Mouse (Mus musculus): ENCODE measurements around the gene L2hgdh. TPM values are rescaled to one million over a fixed set of nuclear protein-coding genes. Genes with fewer than 3 reads are reported as not detected.

Gene L2hgdh
- total and polyA plus RNA-seq, 3 experiments = 18.3 to 31.6 TPM; not detected in 1

DNA sequence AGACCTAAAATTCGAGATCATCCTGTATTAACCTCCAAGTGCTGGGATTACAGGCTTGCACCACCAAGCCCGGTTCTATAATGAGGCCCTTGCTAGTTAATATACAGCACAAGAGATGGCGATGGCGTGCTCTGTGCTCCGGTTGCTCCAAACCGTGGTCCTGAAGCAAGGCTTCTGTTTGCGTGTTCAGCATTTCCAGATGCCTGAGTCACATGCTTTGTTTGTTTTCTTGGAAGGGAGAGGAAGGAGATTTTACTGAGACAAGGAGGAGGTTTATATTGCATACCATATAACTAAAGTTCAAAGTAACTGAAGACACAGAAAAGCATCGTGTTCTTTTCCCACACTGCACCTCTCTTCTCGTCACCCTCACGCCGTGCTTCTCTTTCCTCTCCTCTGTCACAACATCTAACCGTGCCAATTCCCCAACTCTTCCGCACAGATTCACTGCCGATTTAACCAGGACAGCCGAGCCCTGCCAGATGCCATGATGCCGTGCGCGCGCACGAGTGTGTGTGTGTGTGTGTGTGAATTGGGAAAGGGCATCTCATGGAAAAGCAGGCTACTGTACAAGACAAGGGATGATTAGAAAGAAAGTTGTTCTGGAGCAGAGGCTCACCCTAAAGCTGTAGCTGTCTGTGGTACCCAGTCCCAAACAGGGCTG is 36.2 kb upstream of the L2hgdh start (continued):
- TF ChIP-seq GATA1 (IDR thresholded peaks at IDR 0.05; ENCODE audit: low read depth, low read length) = no peak
- no peak for TF ChIP-seq POLR2AphosphoS5 (IDR thresholded peaks at IDR 0.05; ENCODE audit: borderline replicate concordance, low read depth, low read length)

DNA sequence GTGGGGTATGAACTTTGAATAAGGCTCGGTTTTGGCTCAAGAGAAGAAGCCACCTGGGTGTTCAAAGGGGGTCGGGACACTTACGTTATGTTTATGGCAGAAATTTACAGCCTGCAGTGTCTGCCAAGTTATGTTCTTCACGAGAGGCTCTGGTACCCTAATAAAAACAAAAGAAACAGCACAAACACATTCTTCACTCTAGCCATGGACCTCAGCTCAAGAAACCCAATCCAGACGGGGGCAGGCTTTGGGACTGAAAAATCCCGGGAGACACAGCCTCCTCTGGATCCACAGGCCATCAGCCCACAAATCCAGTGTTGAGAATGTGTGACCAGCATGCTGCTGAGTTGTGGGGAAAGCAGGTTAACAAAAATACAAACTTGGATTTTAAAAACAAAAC is 35.3 kb upstream of the L2hgdh start:
- Histone ChIP-seq H3K9ac (ENCODE audit: control insufficient read depth, low read depth, low read length, poor library complexity, severe bottlenecking) (0 out of 2 replicates have a peak overlapping the region, but pooled peaks have one; percentile 3), H3K4me1 (ENCODE audit: control insufficient read depth in 1 of 2, insufficient read depth in 2 of 2, low read length in 2 of 2) (peaks cover 7 to 20% of the 10 kb centered on the region in 2 experiments)

DNA sequence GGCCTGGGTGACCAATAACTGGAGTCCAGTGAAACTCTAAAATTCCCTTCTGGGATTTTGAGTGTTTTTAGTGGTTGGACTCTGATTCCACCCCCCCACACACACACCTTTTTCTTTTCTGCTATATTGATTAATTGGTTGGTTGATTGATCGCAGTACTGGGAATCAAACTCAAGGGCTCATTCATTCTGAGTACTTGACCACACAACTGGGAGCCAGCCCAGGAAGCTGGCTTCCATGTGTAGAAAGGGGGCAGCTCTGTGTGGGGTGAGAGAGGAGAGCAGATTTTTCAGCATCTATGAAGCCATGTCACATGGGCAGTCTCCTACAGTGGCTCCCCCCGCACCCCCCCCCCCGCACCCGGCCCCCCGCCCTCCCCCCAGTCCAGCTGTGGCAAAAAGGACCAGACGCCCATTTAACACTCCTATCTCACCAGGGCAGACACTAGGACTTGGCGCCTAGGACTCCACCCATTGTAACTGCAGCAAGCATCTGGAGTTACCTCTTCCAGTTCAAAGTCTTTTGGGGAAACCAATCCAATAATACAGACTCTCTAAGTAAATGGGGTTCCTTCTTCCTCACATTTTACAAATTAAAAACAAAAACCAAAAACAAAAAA is 34.7 kb upstream of the L2hgdh start:
- Histone ChIP-seq H3K9me3 (replicated peaks; ENCODE audit: insufficient read depth, low read length) (no peaks in the 10 kb centered on the region), H3K27ac (ENCODE audit: control insufficient read depth, low read depth, low read length) (peak overlapping the region; percentile 86), H3K27me3 (ENCODE audit: control insufficient read depth in 1 of 2, insufficient read depth in 2 of 2, low read length in 2 of 2) (no peaks in the 10 kb centered on the region), H3K4me3 (ENCODE audit: control insufficient read depth in 1 of 2, insufficient read depth in 1 of 2, low read depth in 2 of 2, low read length in 2 of 2) (peak overlapping the region; percentile 70 to 86), H3K36me3 (ENCODE audit: control insufficient read depth in 1 of 2, insufficient read depth in 2 of 2, low read length in 2 of 2) (peaks cover 0 to 17% of the 10 kb centered on the region in 2 experiments; a peak in 2 of 4 replicates), H3K9ac (ENCODE audit: control insufficient read depth, low read depth, low read length, poor library complexity, severe bottlenecking) (peak overlapping the region; percentile 70), H3K4me1 (ENCODE audit: control insufficient read depth in 1 of 2, insufficient read depth in 2 of 2, low read length in 2 of 2) (peaks cover 7 to 20% of the 10 kb centered on the region in 2 experiments), H3K79me2 (ENCODE audit: control insufficient read depth, insufficient read depth, low read length, poor library complexity) (no peaks in the 10 kb centered on the region; the same call in 1 of the 2 replicates)
- peak; percentile 82 for DNase-seq (ENCODE audit: low read depth, low spot score)
- TF ChIP-seq ZC3H11A (IDR thresholded peaks at IDR 0.05; ENCODE audit: low read depth, low read length) (no peak), UBTF (IDR thresholded peaks at IDR 0.05; ENCODE audit: borderline replicate concordance, insufficient read depth, low read depth, low read length) (no peak), ELF1 (IDR thresholded peaks at IDR 0.05; ENCODE audit: low read depth, low read length) (no peak), BHLHE40 (IDR thresholded peaks at IDR 0.05; ENCODE audit: borderline replicate concordance, low read depth, low read length) (no peak), KAT2A (conservative IDR thresholded peaks at IDR 0.05; ENCODE audit: low read depth, low read length) (no peak), ZKSCAN1 (IDR thresholded peaks at IDR 0.05; ENCODE audit: low read depth, low read length) (no peak), TCF12 (IDR thresholded peaks at IDR 0.05; ENCODE audit: low read depth, low read length) (peak; percentile 91), MYC (IDR thresholded peaks at IDR 0.05; ENCODE audit: low read depth, low read length) (0 out of 2 replicates have a peak, but pooled peaks have one; percentile 6), SIN3A (IDR thresholded peaks at IDR 0.05; ENCODE audit: low read length) (peak; percentile 61; the same call in 1 of the 2 replicates), MXI1 (IDR thresholded peaks at IDR 0.05; ENCODE audit: low read depth, low read length) (no peak; the same call in 1 of the 2 replicates), USF2 (IDR thresholded peaks at IDR 0.05; ENCODE audit: borderline replicate concordance in 1 of 2, insufficient read depth in 1 of 2, low read depth in 1 of 2, low read length in 2 of 2) (no peak), SMC3 (IDR thresholded peaks at IDR 0.05; ENCODE audit: low read depth, low read length) (no peak), E2F4 (IDR thresholded peaks at IDR 0.05; ENCODE audit: borderline replicate concordance, low read depth, low read length) (no peak), TAL1 (IDR thresholded peaks at IDR 0.05; ENCODE audit: low read length) (peak; percentile 82), MAX (IDR thresholded peaks at IDR 0.05; ENCODE audit: low read length) (no peak), MEF2A (IDR thresholded peaks at IDR 0.05; ENCODE audit: extremely low read depth, insufficient replicate concordance, low read depth, low read length, poor library complexity, severe bottlenecking) (no peak), RAD21 (IDR thresholded peaks at IDR 0.05; ENCODE audit: low read depth, low read length) (no peak), TBP (IDR thresholded peaks at IDR 0.05; ENCODE audit: low read depth, low read length) (no peak), MAFK (IDR thresholded peaks at IDR 0.05; ENCODE audit: borderline replicate concordance, low read depth, low read length) (no peak), CTCF (IDR thresholded peaks at IDR 0.05 in 2 of 3, conservative IDR thresholded peaks at IDR 0.05 in 1 of 3; ENCODE audit: control insufficient read depth in 1 of 3, insufficient read depth in 1 of 3, low read depth in 2 of 3, low read length in 3 of 3, poor library complexity in 1 of 3, severe bottlenecking in 1 of 3) (no peak), CHD1 (IDR thresholded peaks at IDR 0.05; ENCODE audit: low read depth, low read length) (no peak), USF1 (IDR thresholded peaks at IDR 0.05; ENCODE audit: low read depth, low read length) (peak; percentile 41; the same call in 1 of the 2 replicates), ZNF384 (IDR thresholded peaks at IDR 0.05; ENCODE audit: low read depth, low read length) (no peak), GATA1 (IDR thresholded peaks at IDR 0.05; ENCODE audit: low read depth, low read length) (peak; percentile 77), POLR2A (IDR thresholded peaks at IDR 0.05; ENCODE audit: control insufficient read depth in 1 of 2, insufficient read depth in 1 of 2, low read depth in 1 of 2, low read length in 2 of 2, poor library complexity in 1 of 2) (no peak)

More for the DNA sequence above, 35.3 kb upstream of the L2hgdh start:
- Histone ChIP-seq H3K4me3 (ENCODE audit: control insufficient read depth in 1 of 2, insufficient read depth in 1 of 2, low read depth in 2 of 2, low read length in 2 of 2) (no peak overlapping the region), H3K36me3 (ENCODE audit: control insufficient read depth in 1 of 2, insufficient read depth in 2 of 2, low read length in 2 of 2) (peaks cover 0 to 17% of the 10 kb centered on the region in 2 experiments; a peak in 2 of 4 replicates), H3K9me3 (replicated peaks; ENCODE audit: insufficient read depth, low read length) (no peaks in the 10 kb centered on the region), H3K27me3 (ENCODE audit: control insufficient read depth in 1 of 2, insufficient read depth in 2 of 2, low read length in 2 of 2) (no peaks in the 10 kb centered on the region), H3K79me2 (ENCODE audit: control insufficient read depth, insufficient read depth, low read length, poor library complexity) (no peaks in the 10 kb centered on the region; the same call in 1 of the 2 replicates), H3K27ac (ENCODE audit: control insufficient read depth, low read depth, low read length) (peak overlapping the region; percentile 28)
- peak; percentile 25 for DNase-seq (ENCODE audit: low read depth, low spot score)
- no peak for TF ChIP-seq NELFE (IDR thresholded peaks at IDR 0.05; ENCODE audit: low read depth, low read length)
- TF ChIP-seq MYB (IDR thresholded peaks at IDR 0.05; ENCODE audit: low read depth, low read length) = no peak
